Mouse (Mus musculus): ENCODE measurements around the gene Rpa1.

DNA sequence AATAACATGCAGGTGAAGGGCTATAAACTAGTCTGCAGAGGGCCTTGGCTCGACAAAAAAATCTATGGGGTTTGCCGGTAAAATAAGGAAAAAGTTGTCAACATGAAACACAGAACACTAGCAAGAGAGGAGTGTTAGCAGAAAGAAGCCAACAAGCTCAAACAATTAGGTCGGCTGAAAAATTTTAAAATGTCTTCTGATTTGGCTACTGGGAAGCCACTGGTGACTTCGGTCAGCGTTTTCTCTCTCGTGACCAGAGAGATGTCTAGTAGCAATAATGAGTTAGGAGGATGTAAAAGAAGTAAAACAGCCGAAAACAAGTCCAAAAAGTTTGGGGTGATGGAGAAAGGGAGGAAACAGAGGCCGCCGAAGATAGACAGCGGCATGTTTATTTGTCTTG, 528 bp downstream of the Rpa1 start:
- TF ChIP-seq CTCF (IDR thresholded peaks at IDR 0.05; ENCODE audit: borderline replicate concordance, extremely low read depth, insufficient read depth, insufficient read length) (no peak), POLR2A (IDR thresholded peaks at IDR 0.05; ENCODE audit: borderline replicate concordance, extremely low read depth, insufficient read depth, insufficient read length, poor library complexity, severe bottlenecking) (no peak)

Data from brain, embryonic 14.5 days (tissue).